Mouse (Mus musculus): Measurements from ENCODE around the gene Sh3glb1. TPM values are rescaled to one million over a fixed set of nuclear protein-coding genes. Genes with fewer than 3 reads are reported as not detected.

The Sh3glb1 gene
- polyA plus RNA-seq, 1 experiment = 350 TPM

- no peak for TF ChIP-seq CTCF (IDR thresholded peaks at IDR 0.05; ENCODE audit: low read depth, low read length)
- TF ChIP-seq POLR2A (IDR thresholded peaks at IDR 0.05; ENCODE audit: borderline replicate concordance, low read depth, low read length) = no peak
- Histone ChIP-seq H3K4me1 (ENCODE audit: control insufficient read depth, insufficient read depth, low read length) (peaks cover 33% of the 10 kb centered on the region), H3K4me3 (ENCODE audit: insufficient read depth, low read length) (no peak overlapping the region), H3K27ac (ENCODE audit: insufficient read depth, low read depth, low read length) (no peak overlapping the region)
These were observed 42.4 kb downstream of the Sh3glb1 start for GRCm38 (mm10) chr3:144677751-144678150.

DNA sequence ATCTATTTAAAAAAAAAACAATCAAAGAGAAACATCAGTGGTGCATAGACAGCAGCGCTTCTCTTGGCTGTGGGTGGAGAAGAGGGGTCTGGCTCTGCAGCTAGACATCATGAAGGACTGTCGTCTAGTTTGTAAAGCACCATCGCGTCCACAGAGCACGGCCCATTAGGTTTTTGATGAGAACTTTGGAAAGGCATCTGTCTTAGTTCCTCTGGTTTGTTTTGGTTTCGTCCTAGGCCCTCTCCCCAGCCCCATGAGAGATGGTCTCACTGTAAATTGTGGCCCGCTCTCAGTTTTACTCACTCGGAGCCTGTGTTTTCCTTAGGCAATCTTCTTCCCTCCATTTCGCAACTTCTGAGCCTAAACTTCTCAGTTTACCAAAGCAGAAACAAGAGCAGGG lies 43.9 kb downstream of the Sh3glb1 start:
- Histone ChIP-seq H3K4me3 (ENCODE audit: insufficient read depth, low read length) (no peak overlapping the region), H3K27ac (ENCODE audit: insufficient read depth, low read depth, low read length) (no peak overlapping the region), H3K4me1 (ENCODE audit: control insufficient read depth, insufficient read depth, low read length) (peaks cover 33% of the 10 kb centered on the region)
- TF ChIP-seq CTCF (IDR thresholded peaks at IDR 0.05; ENCODE audit: low read depth, low read length) (no peak), POLR2A (IDR thresholded peaks at IDR 0.05; ENCODE audit: borderline replicate concordance, low read depth, low read length) (no peak)

- no peak overlapping the region for H3K27ac ChIP-seq (ENCODE audit: insufficient read depth, low read depth, low read length)
- H3K4me3 ChIP-seq (ENCODE audit: insufficient read depth, low read length) = no peak overlapping the region
- peaks cover 28% of the 10 kb centered on the region for H3K4me1 ChIP-seq (ENCODE audit: control insufficient read depth, insufficient read depth, low read length)
- no peak for TF ChIP-seq CTCF (IDR thresholded peaks at IDR 0.05; ENCODE audit: low read depth, low read length)
- no peak for TF ChIP-seq POLR2A (IDR thresholded peaks at IDR 0.05; ENCODE audit: borderline replicate concordance, low read depth, low read length)
These were observed 48.1 kb downstream of the Sh3glb1 start for GRCm38 (mm10) chr3:144672016-144672415.

DNA sequence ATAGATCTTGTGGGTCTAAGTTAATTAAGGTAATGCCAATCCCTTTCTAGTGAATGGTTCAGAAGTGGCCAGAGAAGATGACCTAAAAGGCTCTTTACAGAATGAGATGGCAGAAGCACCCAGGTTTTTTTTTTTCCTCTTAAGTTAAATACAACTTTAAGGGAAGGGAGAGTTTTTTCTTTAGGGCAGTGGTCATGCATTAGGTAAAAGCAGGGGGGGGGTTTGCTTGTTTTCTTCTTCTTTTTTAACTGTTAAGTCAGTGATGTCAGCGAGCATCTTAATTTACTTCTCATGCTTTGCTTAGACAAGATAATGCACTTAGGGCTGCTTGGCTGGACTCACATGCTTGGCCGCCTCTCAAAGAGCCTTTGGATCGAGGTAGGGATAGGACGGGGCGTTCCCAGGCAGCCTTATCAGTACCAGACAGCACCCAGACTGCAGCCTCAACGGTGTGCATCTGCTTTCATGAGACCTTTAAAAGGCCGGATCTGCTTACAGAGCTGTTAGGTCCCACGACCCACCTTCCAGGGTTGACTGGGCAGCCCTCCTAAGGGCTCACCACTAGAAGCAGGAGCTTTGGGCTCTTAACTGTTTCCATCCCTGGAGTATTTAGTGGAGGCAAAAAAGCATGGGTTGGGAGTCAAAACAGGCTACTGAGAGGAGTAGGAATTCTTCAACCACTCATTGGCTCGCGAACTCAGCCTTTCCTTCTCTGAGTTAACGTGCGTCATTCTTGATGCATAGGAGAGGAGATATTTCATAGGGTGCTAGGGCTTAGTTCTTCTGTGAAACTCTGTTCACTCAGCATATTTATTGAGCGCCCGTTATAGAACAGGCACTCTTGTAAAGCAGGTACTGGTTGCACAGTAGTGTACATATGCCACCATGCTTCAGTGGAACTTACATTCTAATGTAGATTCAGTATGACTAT lies 49.9 kb downstream of the Sh3glb1 start:
- TF ChIP-seq POLR2A (IDR thresholded peaks at IDR 0.05; ENCODE audit: borderline replicate concordance, low read depth, low read length) = no peak
- TF ChIP-seq CTCF (IDR thresholded peaks at IDR 0.05; ENCODE audit: low read depth, low read length) = no peak
- Histone ChIP-seq H3K4me1 (ENCODE audit: control insufficient read depth, insufficient read depth, low read length) (peaks cover 30% of the 10 kb centered on the region), H3K27ac (ENCODE audit: insufficient read depth, low read depth, low read length) (no peak overlapping the region), H3K4me3 (ENCODE audit: insufficient read depth, low read length) (no peak overlapping the region)

GRCm38 (mm10) chr3:144669457-144669864 lies 50.7 kb downstream of the Sh3glb1 start:
- Histone ChIP-seq H3K4me3 (ENCODE audit: insufficient read depth, low read length) (no peak overlapping the region), H3K4me1 (ENCODE audit: control insufficient read depth, insufficient read depth, low read length) (peaks cover 32% of the 10 kb centered on the region), H3K27ac (ENCODE audit: insufficient read depth, low read depth, low read length) (peak overlapping the region; percentile 29)
- TF ChIP-seq POLR2A (IDR thresholded peaks at IDR 0.05; ENCODE audit: borderline replicate concordance, low read depth, low read length) (no peak), CTCF (IDR thresholded peaks at IDR 0.05; ENCODE audit: low read depth, low read length) (no peak)

DNA sequence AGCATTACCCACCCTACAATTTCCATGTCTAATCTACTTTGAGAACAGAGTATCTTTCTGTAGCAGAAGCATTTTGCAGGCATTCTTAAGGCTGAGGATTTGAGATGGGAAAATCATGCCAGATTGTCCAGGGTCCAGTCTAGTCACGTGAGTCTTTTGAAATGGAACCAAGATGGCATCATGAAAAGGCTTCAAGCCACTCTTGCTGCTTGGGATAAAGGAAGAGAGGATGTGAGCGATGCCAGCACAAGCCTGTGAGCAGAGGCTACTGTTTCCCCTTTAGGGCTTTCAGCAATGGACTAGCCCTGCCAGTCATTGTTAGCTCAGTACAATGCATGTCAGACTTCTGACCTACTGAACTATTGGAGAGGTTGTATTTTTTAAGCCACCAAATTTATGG lies 51.2 kb downstream of the Sh3glb1 start:
- H3K4me1 ChIP-seq (ENCODE audit: control insufficient read depth, insufficient read depth, low read length) = peaks cover 32% of the 10 kb centered on the region
- TF ChIP-seq POLR2A (IDR thresholded peaks at IDR 0.05; ENCODE audit: borderline replicate concordance, low read depth, low read length) (no peak), CTCF (IDR thresholded peaks at IDR 0.05; ENCODE audit: low read depth, low read length) (no peak)
- no peak overlapping the region for H3K4me3 ChIP-seq (ENCODE audit: insufficient read depth, low read length)
- peak overlapping the region; percentile 29 for H3K27ac ChIP-seq (ENCODE audit: insufficient read depth, low read depth, low read length)

GRCm38 (mm10) chr3:144668039-144668438 lies 52.1 kb downstream of the Sh3glb1 start:
- no peak overlapping the region for H3K27ac ChIP-seq (ENCODE audit: insufficient read depth, low read depth, low read length)
- H3K4me1 ChIP-seq (ENCODE audit: control insufficient read depth, insufficient read depth, low read length) = peaks cover 32% of the 10 kb centered on the region
- no peak for TF ChIP-seq POLR2A (IDR thresholded peaks at IDR 0.05; ENCODE audit: borderline replicate concordance, low read depth, low read length)
- TF ChIP-seq CTCF (IDR thresholded peaks at IDR 0.05; ENCODE audit: low read depth, low read length) = no peak
- H3K4me3 ChIP-seq (ENCODE audit: insufficient read depth, low read length) = no peak overlapping the region

GRCm38 (mm10) chr3:144664363-144665299 lies 55.5 kb downstream of the Sh3glb1 start:
- TF ChIP-seq POLR2A (IDR thresholded peaks at IDR 0.05; ENCODE audit: borderline replicate concordance, low read depth, low read length) = no peak
- TF ChIP-seq CTCF (IDR thresholded peaks at IDR 0.05; ENCODE audit: low read depth, low read length) = no peak
- Histone ChIP-seq H3K4me1 (ENCODE audit: control insufficient read depth, insufficient read depth, low read length) (peaks cover 27% of the 10 kb centered on the region), H3K4me3 (ENCODE audit: insufficient read depth, low read length) (no peak overlapping the region), H3K27ac (ENCODE audit: insufficient read depth, low read depth, low read length) (no peak overlapping the region)

DNA sequence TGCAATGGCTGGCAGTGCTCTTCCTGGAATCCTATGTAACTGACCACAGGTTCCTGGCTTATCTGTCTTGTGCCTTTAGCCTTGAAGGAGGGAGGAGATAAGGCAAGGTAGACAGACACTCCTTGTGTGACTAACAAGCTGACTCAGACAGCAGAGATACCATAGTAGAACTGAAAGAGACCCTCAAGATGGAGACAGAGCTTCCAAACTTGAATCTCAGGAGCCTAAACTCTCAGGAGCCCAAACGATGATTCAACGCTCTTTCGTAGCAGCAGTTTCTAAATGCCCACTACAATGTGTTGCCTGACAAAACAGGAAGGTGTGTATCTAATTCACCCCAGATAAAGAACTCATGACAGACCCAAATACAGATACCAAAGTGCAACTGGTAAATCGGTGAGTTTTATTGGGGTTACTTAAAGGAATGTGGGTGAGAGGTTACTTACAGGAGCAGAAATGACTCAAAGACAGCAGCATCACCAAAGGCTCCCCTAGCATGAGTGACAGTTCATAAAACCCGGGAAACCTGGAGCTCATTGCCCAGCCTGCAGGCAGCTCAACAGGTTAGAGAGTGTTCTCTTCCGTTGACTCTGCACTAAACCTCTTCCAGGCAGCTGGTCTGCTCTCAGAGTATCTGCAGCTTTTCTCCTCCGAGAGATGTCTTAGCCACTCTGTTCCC lies 56.6 kb downstream of the Sh3glb1 start:
- no peak overlapping the region for H3K4me3 ChIP-seq (ENCODE audit: insufficient read depth, low read length)
- H3K27ac ChIP-seq (ENCODE audit: insufficient read depth, low read depth, low read length) = no peak overlapping the region
- H3K4me1 ChIP-seq (ENCODE audit: control insufficient read depth, insufficient read depth, low read length) = peaks cover 16% of the 10 kb centered on the region
- TF ChIP-seq CTCF (IDR thresholded peaks at IDR 0.05; ENCODE audit: low read depth, low read length) (no peak), POLR2A (IDR thresholded peaks at IDR 0.05; ENCODE audit: borderline replicate concordance, low read depth, low read length) (no peak)
